Mouse (Mus musculus): ENCODE measurements around the gene Ankrd65.

The Ankrd65 gene

DNA sequence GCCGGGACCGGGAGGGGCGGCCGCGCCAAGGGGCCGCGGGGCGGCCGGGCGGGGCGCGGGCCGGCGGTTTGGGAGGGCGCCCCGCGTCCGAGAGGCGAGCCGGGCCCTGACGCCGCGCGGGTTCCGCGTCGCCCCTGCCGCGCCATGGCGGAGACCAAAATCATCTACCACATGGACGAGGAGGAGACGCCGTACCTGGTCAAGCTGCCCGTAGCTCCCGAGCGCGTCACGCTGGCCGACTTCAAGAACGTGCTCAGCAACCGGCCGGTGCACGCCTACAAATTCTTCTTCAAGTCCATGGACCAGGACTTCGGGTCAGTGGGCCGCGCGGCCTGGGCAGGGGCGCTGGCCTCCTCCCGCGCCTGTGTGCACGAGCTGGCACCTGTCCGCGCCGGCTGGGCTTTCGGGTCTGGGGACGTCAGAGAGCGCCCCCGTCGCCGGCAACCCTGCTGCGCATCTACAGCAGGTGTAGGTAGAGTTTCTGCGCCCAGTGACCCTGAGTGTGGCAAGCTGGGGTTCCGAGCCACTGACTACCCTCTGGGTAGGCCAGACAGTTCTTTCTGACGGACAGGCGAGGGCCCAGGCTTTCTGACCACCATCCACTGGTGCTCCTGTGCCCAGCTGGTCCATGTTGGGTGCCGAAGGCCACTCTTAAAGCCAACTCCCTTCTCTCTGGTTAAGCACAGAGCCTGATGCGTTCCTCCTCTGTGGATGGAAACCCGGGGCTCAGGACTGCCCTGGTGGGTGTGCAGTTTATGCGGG, 57.5 kb downstream of the Ankrd65 start:
- in situ Hi-C loops (cut with MseI, MboI) = no loop called here

GRCm38 (mm10) chr4:155848434-155849095, 58.3 kb downstream of the Ankrd65 start:
- in situ Hi-C loops (cut with MseI, MboI) = no loop called here
